ENCODE assay signal across 8 mouse cellular contexts in the genomic region with DNA sequence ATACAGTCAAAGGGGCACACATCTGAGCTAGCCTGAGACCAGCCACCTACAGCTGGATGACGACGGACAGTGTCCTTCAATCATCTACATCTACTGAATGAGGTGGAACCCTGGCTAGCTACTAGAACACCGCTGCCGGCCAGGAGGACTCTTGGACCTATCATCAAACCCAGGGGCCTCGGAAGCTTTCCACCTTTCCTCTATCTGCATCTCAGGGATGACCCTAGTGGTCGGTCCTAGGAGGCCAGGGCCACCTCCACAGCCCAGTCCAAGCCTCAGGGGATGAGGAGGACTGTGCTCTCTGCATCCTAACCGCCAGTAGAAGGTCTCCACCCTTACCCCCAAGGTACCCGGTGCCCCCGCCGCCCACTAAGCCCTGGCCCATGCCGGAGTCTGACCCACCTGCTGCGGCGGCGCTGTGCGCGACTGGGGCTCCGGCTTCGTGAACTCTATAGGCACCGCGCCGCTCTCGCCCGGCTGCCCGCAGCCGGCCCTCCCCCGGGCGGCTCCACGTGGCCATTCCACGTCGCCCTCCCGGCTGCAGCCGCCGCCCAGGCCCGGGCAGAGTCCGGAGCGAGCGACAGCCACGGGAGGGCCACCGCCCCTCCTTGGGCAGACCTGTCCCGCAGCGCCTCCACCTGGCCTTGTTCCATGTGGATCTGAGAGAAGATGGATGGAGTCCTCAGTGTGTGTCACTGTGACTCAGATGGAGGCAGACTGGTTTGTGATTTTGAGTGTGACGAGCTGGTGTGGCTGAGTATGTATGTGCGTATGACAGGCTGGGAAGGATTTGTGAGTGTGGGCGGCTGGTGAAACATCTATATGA. TPM values are rescaled to one million over a fixed set of nuclear protein-coding genes. Genes with fewer than 3 reads are reported as not detected.
DNase-seq lines count a peak whose midpoint lies in the region; ATAC-seq and TF ChIP-seq lines count a peak whose summit lies in the region.

A gene (minus strand): TSS at position 636 of the 826 bp plus-strand sequence.

- H3K36me3 ChIP-seq in liver, embryonic 15.5 days (replicated peaks) = no peaks in the 10 kb centered on the region
- H3K36me3 ChIP-seq in neural tube, embryonic 13.5 days = no peaks in the 10 kb centered on the region

- ATAC-seq in liver, embryonic 15.5 days (ENCODE audit: insufficient read depth) = peak; percentile 37
- peak; percentile 44 for ATAC-seq in neural tube, embryonic 13.5 days (ENCODE audit: low read depth)

- intact Hi-C loops in heart, postnatal 14 days (cut with DNase I) = no loop called here

- peak within 1 kb of the TSS; percentile 65 for H3K4me2 ChIP-seq in liver, embryonic 15.5 days
- H3K4me2 ChIP-seq in neural tube, embryonic 13.5 days = peak within 1 kb of the TSS; percentile 81

- peak; percentile 58 for DNase-seq in CD4-positive, CD25-positive, alpha-beta regulatory T cell, adult 2 months (ENCODE audit: low read depth, low spot score)
- peak; percentile 83 to 85 for DNase-seq in adrenal gland, postnatal 36 days
- DNase-seq in heart, postnatal 14 days = peak; percentile 46 to 64
- no peak for DNase-seq in large intestine, adult 2 months (ENCODE audit: low read depth, low spot score)
- DNase-seq in urinary bladder, postnatal 25 days (ENCODE audit: low spot score) = peak; percentile 60

- H3K4me1 ChIP-seq in embryonic fibroblast, embryonic 13.5 days (ENCODE audit: control insufficient read depth, insufficient read depth, low read length) = peaks cover 3% of the 10 kb centered on the region; the same call in 1 of the 2 replicates
- H3K4me1 ChIP-seq in liver, embryonic 15.5 days (replicated peaks) = peaks cover 22% of the 10 kb centered on the region
- H3K4me1 ChIP-seq in neural tube, embryonic 13.5 days (replicated peaks) = peaks cover 17% of the 10 kb centered on the region

- H3K9me3 ChIP-seq in liver, embryonic 15.5 days (replicated peaks) = no peaks in the 10 kb centered on the region
- no peaks in the 10 kb centered on the region for H3K9me3 ChIP-seq in neural tube, embryonic 13.5 days

- H3K9ac ChIP-seq in liver, embryonic 15.5 days = no peak within 1 kb of the TSS
- H3K9ac ChIP-seq in neural tube, embryonic 13.5 days = peak within 1 kb of the TSS; percentile 75

- H3K4me3 ChIP-seq in embryonic fibroblast, embryonic 13.5 days (ENCODE audit: insufficient read depth, low read length) = peak within 1 kb of the TSS; percentile 20
- H3K4me3 ChIP-seq in liver, embryonic 15.5 days (replicated peaks) = peak within 1 kb of the TSS; percentile 46
- H3K4me3 ChIP-seq in neural tube, embryonic 13.5 days = peak within 1 kb of the TSS; percentile 55

- peak; percentile 57 for TF ChIP-seq POLR2A in embryonic fibroblast, embryonic 13.5 days (IDR thresholded peaks at IDR 0.05; ENCODE audit: low read depth, low read length)

- WGBS in large intestine, adult 2 months = 5% methylated on average over 44 of the region's 44 CpGs
- WGBS in liver, embryonic 15.5 days (ENCODE audit: insufficient replicate concordance) = 8% methylated on average over 44 of the region's 44 CpGs
- WGBS in neural tube, embryonic 13.5 days = 4% methylated on average over 44 of the region's 44 CpGs

- peak; percentile 60; the same call in 1 of the 2 replicates for TF ChIP-seq CTCF in embryonic fibroblast, embryonic 13.5 days (IDR thresholded peaks at IDR 0.05; ENCODE audit: borderline replicate concordance, insufficient read depth, low read length)

- peaks cover 27% of the 10 kb centered on the region for H3K27me3 ChIP-seq in liver, embryonic 15.5 days
- 0 out of 2 replicates have a peak, but pooled peaks cover 5% of the 10 kb centered on the region for H3K27me3 ChIP-seq in neural tube, embryonic 13.5 days

- no peak within 1 kb of the TSS for H3K27ac ChIP-seq in embryonic fibroblast, embryonic 13.5 days (ENCODE audit: insufficient read depth, low read length)
- H3K27ac ChIP-seq in liver, embryonic 15.5 days (replicated peaks) = no peak within 1 kb of the TSS
- 0 out of 2 replicates have a peak within 1 kb of the TSS, but pooled peaks have one; percentile 9 for H3K27ac ChIP-seq in neural tube, embryonic 13.5 days (replicated peaks)

RNA-seq across cellular contexts. Expression of the gene that starts here (rescaled TPM):
- total RNA-seq in adrenal gland, postnatal 36 days (2021) = 1 to 10 TPM in 1 of 2 experiments, under 1 TPM in 1; 0.89 to 1.3 TPM
- polyA plus RNA-seq in embryonic fibroblast, embryonic 13.5 days (2011; ENCODE audit: insufficient read length, low read depth, missing spikeins) = 14.4 and 16.9 TPM in 2 replicates
- under 1 TPM; 0.39 to 0.45 TPM for total RNA-seq in heart, postnatal 14 days (2021)
- 111 and 239 TPM in 2 replicates for polyA plus RNA-seq in large intestine, adult 2 months (2012; rRNA removed)
- polyA plus RNA-seq in liver, embryonic 15.5 days (2015; fragmentation: Nextera tagmentation; extraction: Ambion mirVana) = 4.0 and 4.5 TPM in 2 replicates
- polyA plus RNA-seq in neural tube, embryonic 13.5 days (2015; fragmentation: Nextera tagmentation; extraction: Ambion mirVana) = 33.7 and 38.1 TPM in 2 replicates

Comparison
In these comparisons a context has a peak if more than half of its experiments do, and no peak if none do; other contexts are left out.
1. Peak in DNase-seq in heart, postnatal 14 days; RNA of the gene not detected or under 1 TPM.